Mouse (Mus musculus): ENCODE measurements around the gene Eif4a3.

The Eif4a3 gene

GRCm38 (mm10) chr11:119299391-119300245, at the start of gene Eif4a3:
Gene Eif4a3, minus strand, starts transcription at chr11:119300089.
- peak; percentile 97 for DNase-seq (ENCODE audit: low spot score)

GRCm38 (mm10) chr11:119347125-119347524, 47.2 kb upstream of the Eif4a3 start:
- no peak for DNase-seq (ENCODE audit: low spot score)

- no peak for DNase-seq (ENCODE audit: low spot score)
Observed at GRCm38 (mm10) chr11:119344865-119345264, 45.0 kb upstream of the Eif4a3 start.

- no peak for DNase-seq (ENCODE audit: low spot score)
Observed at GRCm38 (mm10) chr11:119344178-119344577, 44.3 kb upstream of the Eif4a3 start.

GRCm38 (mm10) chr11:119339637-119340036, 39.7 kb upstream of the Eif4a3 start:
- peak; percentile 67 for DNase-seq (ENCODE audit: low spot score)

GRCm38 (mm10) chr11:119339179-119339578, 39.3 kb upstream of the Eif4a3 start:
- DNase-seq (ENCODE audit: low spot score), result no peak

- DNase-seq (ENCODE audit: low spot score), result no peak
Observed at GRCm38 (mm10) chr11:119338271-119339059, 38.6 kb upstream of the Eif4a3 start.

GRCm38 (mm10) chr11:119331970-119332369, 32.1 kb upstream of the Eif4a3 start:
- no peak for DNase-seq (ENCODE audit: low spot score)

GRCm38 (mm10) chr11:119330592-119330991, 30.7 kb upstream of the Eif4a3 start:
- DNase-seq (ENCODE audit: low spot score), result no peak

GRCm38 (mm10) chr11:119325068-119325467, 25.2 kb upstream of the Eif4a3 start:
- DNase-seq (ENCODE audit: low spot score), result no peak

GRCm38 (mm10) chr11:119322521-119322920, 22.6 kb upstream of the Eif4a3 start:
- no peak for DNase-seq (ENCODE audit: low spot score)

- no peak for DNase-seq (ENCODE audit: low spot score)
Observed at GRCm38 (mm10) chr11:119316720-119317119, 16.8 kb upstream of the Eif4a3 start.

GRCm38 (mm10) chr11:119314252-119314936, 14.5 kb upstream of the Eif4a3 start:
- DNase-seq (ENCODE audit: low spot score), result no peak

- no peak for DNase-seq (ENCODE audit: low spot score)
Observed at GRCm38 (mm10) chr11:119310621-119311020, 10.7 kb upstream of the Eif4a3 start.

GRCm38 (mm10) chr11:119307916-119308315, 8.0 kb upstream of the Eif4a3 start:
- DNase-seq (ENCODE audit: low spot score), result no peak

GRCm38 (mm10) chr11:119307658-119307867, 7.7 kb upstream of the Eif4a3 start, which contains the start of gene Card14:
Gene Card14, plus strand, starts transcription at chr11:119307768.
- DNase-seq (ENCODE audit: low spot score), result no peak

GRCm38 (mm10) chr11:119306762-119307657, 7.1 kb upstream of the Eif4a3 start:
- no peak for DNase-seq (ENCODE audit: low spot score)

- DNase-seq (ENCODE audit: low spot score), result no peak
Observed at GRCm38 (mm10) chr11:119304904-119305712, 5.2 kb upstream of the Eif4a3 start.

- DNase-seq (ENCODE audit: low spot score), result no peak
Observed at GRCm38 (mm10) chr11:119300986-119301385, 1.1 kb upstream of the Eif4a3 start.

GRCm38 (mm10) chr11:119300246-119300935, 502 bp upstream of the Eif4a3 start:
- DNase-seq (ENCODE audit: low spot score), result no peak

Measured in spleen, adult 12 weeks (tissue).